Mouse (Mus musculus) lung, embryonic 14.5 days (tissue): ENCODE results near the gene Ahdc1. TPM values are rescaled to one million over a fixed set of nuclear protein-coding genes. Genes with fewer than 3 reads are reported as not detected.

Experiments
- ATAC-seq: fragments of 200-750 bp; cut with Nextera tagmentation; 2 replicates; pipeline ENCODE4 v1.8.0; 2017; ENCODE audit warnings: mild to moderate bottlenecking, moderate TSS enrichment, moderate library complexity; ENCODE audit not compliant: insufficient read depth
- DNase-seq: peaks from one replicate; pipeline ENCODE4 v3.0.0-alpha.2; 2015
- H3K27ac ChIP-seq: fragments of 300-500 bp; sonication (generic); 2 replicates; pipeline ENCODE4 v1.5.1; 2014; ENCODE audit warnings: low read depth, mild to moderate bottlenecking, moderate library complexity
- H3K27me3 ChIP-seq: fragments of 300-500 bp; sonication (generic); 2 replicates; pipeline ENCODE4 v1.6.1; 2014; ENCODE audit warnings: low read length, control low read depth; ENCODE audit not compliant: insufficient read depth
- H3K36me3 ChIP-seq: fragments of 300-500 bp; sonication (generic); 2 replicates; pipeline ENCODE4 v1.6.1; 2014; ENCODE audit warnings: control low read depth; ENCODE audit not compliant: insufficient read depth
- H3K4me1 ChIP-seq: fragments of 300-500 bp; sonication (generic); 2 replicates; pipeline ENCODE4 v1.6.1; 2014; ENCODE audit warnings: antibody characterized with exemption, control low read depth; ENCODE audit not compliant: insufficient read depth
- H3K4me2 ChIP-seq: fragments of 300-500 bp; sonication (generic); 2 replicates; pipeline ENCODE4 v1.6.1; 2014; ENCODE audit warnings: mild to moderate bottlenecking
- H3K4me3 ChIP-seq: fragments of 300-500 bp; sonication (generic); 2 replicates; pipeline ENCODE4 v1.5.1; 2014; ENCODE audit warnings: low read depth, low read length
- H3K9ac ChIP-seq: fragments of 300-500 bp; sonication (generic); 2 replicates; pipeline ENCODE4 v1.6.1; 2014
- H3K9me3 ChIP-seq: fragments of 300-500 bp; sonication (generic); 2 replicates; pipeline ENCODE4 v1.6.1; 2016; ENCODE audit warnings: low read depth, low read length, control low read depth
- CTCF ChIP-seq: IDR thresholded peaks from 2 replicates; pipeline ENCODE4 v1.5.1; 2016; ENCODE audit warnings: antibody characterized with exemption, low read depth
- WGBS: fragments of 180-500 bp; shearing (Covaris S2); extraction: QIAGEN DNeasy Blood & Tissue Kit; methylation state at CpG from one replicate; pipeline ENCODE4 v1.1.7; 2014; 5-methylcytosine and 5-hydroxymethylcytosine counted together
- polyA plus RNA-seq: library from polyadenylated mRNA; unstranded; fragments of >200 nt; fragmentation: Nextera tagmentation; extraction: Ambion mirVana; gene quantifications from 2 replicates; pipeline ENCODE4 v1.2.1, GENCODE M21; 2014

Gene Ahdc1
- polyA plus RNA-seq, 1 experiment from 2014 or later: 10.5 TPM

GRCm38 (mm10) chr4:133017597-133018262, 6.7 kb downstream of the Ahdc1 start:
- Histone ChIP-seq H3K27ac (no peak overlapping the region), H3K27me3 (no peaks in the 10 kb centered on the region), H3K4me2 (no peak overlapping the region), H3K9me3 (no peaks in the 10 kb centered on the region), H3K9ac (no peak overlapping the region; the same call in 1 of the 2 replicates), H3K36me3 (peaks cover 20% of the 10 kb centered on the region; the same call in 1 of the 2 replicates), H3K4me3 (no peak overlapping the region), H3K4me1 (peaks cover 58% of the 10 kb centered on the region)
- WGBS: 55% methylated on average over 6 of the region's 6 CpGs
- no peak for ATAC-seq
- TF ChIP-seq CTCF: no peak
- DNase-seq: no peak

- DNase-seq (no peak), ATAC-seq (no peak)
- H3K9ac ChIP-seq: no peak overlapping the region; the same call in 1 of the 2 replicates
- TF ChIP-seq CTCF: no peak
- no peaks in the 10 kb centered on the region for H3K9me3 ChIP-seq
- no peaks in the 10 kb centered on the region for H3K27me3 ChIP-seq
- H3K4me3 ChIP-seq: no peak overlapping the region
- no peak overlapping the region for H3K27ac ChIP-seq
- H3K4me2 ChIP-seq: no peak overlapping the region
- H3K4me1 ChIP-seq: peaks cover 59% of the 10 kb centered on the region
- peaks cover 20% of the 10 kb centered on the region; the same call in 1 of the 2 replicates for H3K36me3 ChIP-seq
- WGBS: 67% methylated on average over 3 of the region's 3 CpGs
Observed at GRCm38 (mm10) chr4:133018263-133018798, 7.3 kb downstream of the Ahdc1 start.

GRCm38 (mm10) chr4:133020721-133021120, 9.7 kb downstream of the Ahdc1 start:
- Histone ChIP-seq H3K4me2 (no peak overlapping the region), H3K27ac (peak overlapping the region; percentile 34; the same call in 1 of the 2 replicates), H3K4me1 (peaks cover 74% of the 10 kb centered on the region), H3K9me3 (no peaks in the 10 kb centered on the region), H3K9ac (peak overlapping the region; percentile 25; the same call in 1 of the 2 replicates), H3K27me3 (no peaks in the 10 kb centered on the region), H3K36me3 (peaks cover 22% of the 10 kb centered on the region; the same call in 1 of the 2 replicates), H3K4me3 (no peak overlapping the region)
- TF ChIP-seq CTCF: no peak
- WGBS: 37% methylated on average over 3 of the region's 6 CpGs
- DNase-seq (no peak), ATAC-seq (no peak)

- Histone ChIP-seq H3K4me1 (peaks cover 72% of the 10 kb centered on the region), H3K9ac (peak overlapping the region; percentile 16; the same call in 1 of the 2 replicates), H3K4me2 (peak overlapping the region; percentile 10; the same call in 1 of the 2 replicates), H3K36me3 (peaks cover 22% of the 10 kb centered on the region; the same call in 1 of the 2 replicates), H3K27me3 (no peaks in the 10 kb centered on the region), H3K9me3 (no peaks in the 10 kb centered on the region), H3K27ac (peak overlapping the region; percentile 25; the same call in 1 of the 2 replicates), H3K4me3 (no peak overlapping the region)
- TF ChIP-seq CTCF: no peak
- ATAC-seq (no peak), DNase-seq (no peak)
- WGBS: 30% methylated on average over 9 of the region's 9 CpGs
Observed at GRCm38 (mm10) chr4:133021181-133021671, 10.2 kb downstream of the Ahdc1 start.

- H3K4me2 ChIP-seq: peak overlapping the region; percentile 10; the same call in 1 of the 2 replicates
- TF ChIP-seq CTCF: no peak
- no peak overlapping the region; the same call in 1 of the 2 replicates for H3K27ac ChIP-seq
- peaks cover 64% of the 10 kb centered on the region for H3K4me1 ChIP-seq
- H3K36me3 ChIP-seq: peaks cover 17% of the 10 kb centered on the region; the same call in 1 of the 2 replicates
- no peaks in the 10 kb centered on the region for H3K27me3 ChIP-seq
- 32% methylated on average over 14 of the region's 14 CpGs for WGBS
- no peak overlapping the region for H3K4me3 ChIP-seq
- no peaks in the 10 kb centered on the region for H3K9me3 ChIP-seq
- ATAC-seq: no peak
- H3K9ac ChIP-seq: peak overlapping the region; percentile 16; the same call in 1 of the 2 replicates
- DNase-seq: no peak
Observed at GRCm38 (mm10) chr4:133022217-133022616, 11.2 kb downstream of the Ahdc1 start.

- no peak for TF ChIP-seq CTCF
Observed at GRCm38 (mm10) chr4:133022954-133023635, 12.0 kb downstream of the Ahdc1 start.

GRCm38 (mm10) chr4:133023636-133024035, 12.6 kb downstream of the Ahdc1 start:
- ATAC-seq (no peak), DNase-seq (peak; percentile 69)
- Histone ChIP-seq H3K27me3 (no peaks in the 10 kb centered on the region), H3K4me2 (no peak overlapping the region), H3K4me3 (no peak overlapping the region), H3K9ac (no peak overlapping the region), H3K36me3 (peaks cover 17% of the 10 kb centered on the region; the same call in 1 of the 2 replicates), H3K4me1 (peaks cover 53% of the 10 kb centered on the region), H3K27ac (peak overlapping the region; percentile 81; the same call in 1 of the 2 replicates), H3K9me3 (no peaks in the 10 kb centered on the region)
- 86% methylated on average over 6 of the region's 6 CpGs for WGBS
- no peak for TF ChIP-seq CTCF

More at GRCm38 (mm10) chr4:133022954-133023635, 12.0 kb downstream of the Ahdc1 start:
- Histone ChIP-seq H3K27me3 (no peaks in the 10 kb centered on the region), H3K4me2 (no peak overlapping the region), H3K4me3 (no peak overlapping the region), H3K36me3 (peaks cover 19% of the 10 kb centered on the region; the same call in 1 of the 2 replicates), H3K9me3 (no peaks in the 10 kb centered on the region), H3K27ac (0 out of 2 replicates have a peak overlapping the region, but pooled peaks have one; percentile 46), H3K9ac (no peak overlapping the region), H3K4me1 (peaks cover 58% of the 10 kb centered on the region)
- ATAC-seq (no peak), DNase-seq (no peak)
- 71% methylated on average over 14 of the region's 14 CpGs for WGBS
